Mouse (Mus musculus) forebrain, embryonic 11.5 days (tissue): Measurements from ENCODE around the gene Zfp523. TPM values are rescaled to one million over a fixed set of nuclear protein-coding genes. Genes with fewer than 3 reads are reported as not detected.
A peak's percentile ranks its signal among the peaks of the same experiment; 100 is the strongest.

Experiments used
- ATAC-seq: fragments of 200-750 bp; cut with Nextera tagmentation; replicated peaks from 2 replicates; pipeline ENCODE4 v1.8.0; 2017; ENCODE audit warnings: moderate TSS enrichment; ENCODE audit not compliant: low FRiP score
- DNase-seq: peaks from one replicate; pipeline ENCODE4 v3.0.0-alpha.2; 2017; ENCODE audit warnings: low spot score
- H3K27ac ChIP-seq: fragments of 300-500 bp; sonication (generic); 2 replicates; pipeline ENCODE4 v1.5.1; 2014; ENCODE audit warnings: low read depth, low read length
- H3K27me3 ChIP-seq: fragments of 300-500 bp; sonication (generic); 2 replicates; pipeline ENCODE4 v1.6.1; 2014; ENCODE audit warnings: mild to moderate bottlenecking, low read length, mixed read lengths; ENCODE audit not compliant: control insufficient read depth, insufficient read depth
- H3K36me3 ChIP-seq: fragments of 300-500 bp; sonication (generic); 2 replicates; pipeline ENCODE4 v1.6.1; 2014; ENCODE audit warnings: mild to moderate bottlenecking, low read length, moderate library complexity, mixed read lengths; ENCODE audit not compliant: control insufficient read depth, insufficient read depth
- H3K4me1 ChIP-seq: fragments of 300-500 bp; sonication (generic); replicated peaks from 2 replicates; pipeline ENCODE4 v1.6.1; 2014; ENCODE audit warnings: low read length, mixed read lengths; ENCODE audit not compliant: control insufficient read depth, insufficient read depth
- H3K4me2 ChIP-seq: fragments of 300-500 bp; sonication (generic); 2 replicates; pipeline ENCODE4 v1.6.1; 2014; ENCODE audit warnings: low read depth, mild to moderate bottlenecking, low read length, moderate library complexity, mixed read lengths; ENCODE audit not compliant: severe bottlenecking
- H3K4me3 ChIP-seq: fragments of 300-500 bp; sonication (generic); 2 replicates; pipeline ENCODE4 v1.5.1; 2014; ENCODE audit warnings: low read depth, low read length
- H3K9ac ChIP-seq: fragments of 300-500 bp; sonication (generic); 2 replicates; pipeline ENCODE4 v1.6.1; 2014; ENCODE audit warnings: low read length
- H3K9me3 ChIP-seq: fragments of 300-500 bp; sonication (generic); 2 replicates; pipeline ENCODE4 v1.6.1; 2016; ENCODE audit warnings: low read length, mixed read lengths; ENCODE audit not compliant: control insufficient read depth
- WGBS: fragments of 180-500 bp; shearing (Covaris S2); extraction: QIAGEN DNeasy Blood & Tissue Kit; methylation state at CpG from one replicate; pipeline ENCODE4 v1.1.7; 2014; 5-methylcytosine and 5-hydroxymethylcytosine counted together
- polyA plus RNA-seq: library from polyadenylated mRNA; unstranded; fragments of >200 nt; fragmentation: Nextera tagmentation; extraction: Ambion mirVana; gene quantifications from 2 replicates; pipeline ENCODE4 v1.2.1, GENCODE M21; 2014

Gene Zfp523
- polyA plus RNA-seq, 1 experiment from 2014 or later = 37.8 TPM

DNA sequence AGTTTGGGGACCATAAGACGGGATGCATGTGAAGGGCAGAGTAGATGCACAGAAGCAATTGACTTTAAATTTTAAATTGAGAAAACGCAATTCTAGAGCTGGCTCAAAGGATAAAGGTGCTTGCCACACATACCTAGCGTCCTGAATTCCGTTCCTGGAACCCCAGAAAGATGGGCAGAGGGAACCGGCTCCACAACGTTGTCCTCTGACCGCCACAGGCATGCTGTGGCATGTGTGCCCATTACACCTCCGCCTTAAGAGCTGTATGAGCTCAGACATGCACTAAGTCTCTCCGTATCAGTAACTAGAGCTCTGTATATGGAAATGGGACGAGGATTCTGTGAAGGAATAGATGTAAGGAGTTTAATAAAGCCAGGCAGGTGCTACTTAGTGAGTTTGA is 47.7 kb downstream of the Zfp523 start:
- no peak for ATAC-seq

GRCm38 (mm10) chr17:28226014-28226413 is 49.1 kb downstream of the Zfp523 start:
- H3K9me3 ChIP-seq = no peaks in the 10 kb centered on the region; the same call in 1 of the 2 replicates
- peak overlapping the region; percentile 29 for H3K4me3 ChIP-seq
- H3K27me3 ChIP-seq = no peaks in the 10 kb centered on the region; the same call in 1 of the 2 replicates
- H3K27ac ChIP-seq = no peak overlapping the region
- DNase-seq (peak; percentile 94), ATAC-seq (peak; percentile 64)
- H3K4me2 ChIP-seq = peak overlapping the region; percentile 73
- peak overlapping the region; percentile 59 for H3K9ac ChIP-seq
- peaks cover 11% of the 10 kb centered on the region; the same call in 1 of the 2 replicates for H3K4me1 ChIP-seq
- WGBS = under 1% methylated on average over 21 of the region's 21 CpGs
- H3K36me3 ChIP-seq = no peaks in the 10 kb centered on the region

More for the DNA sequence above, 47.7 kb downstream of the Zfp523 start:
- Histone ChIP-seq H3K9me3 (no peaks in the 10 kb centered on the region; the same call in 1 of the 2 replicates), H3K9ac (no peak overlapping the region), H3K27ac (no peak overlapping the region), H3K27me3 (no peaks in the 10 kb centered on the region; the same call in 1 of the 2 replicates), H3K36me3 (no peaks in the 10 kb centered on the region), H3K4me3 (no peak overlapping the region), H3K4me2 (no peak overlapping the region), H3K4me1 (peaks cover 11% of the 10 kb centered on the region; the same call in 1 of the 2 replicates)
- no peak for DNase-seq
- 84% methylated on average over 10 of the region's 10 CpGs for WGBS

DNA sequence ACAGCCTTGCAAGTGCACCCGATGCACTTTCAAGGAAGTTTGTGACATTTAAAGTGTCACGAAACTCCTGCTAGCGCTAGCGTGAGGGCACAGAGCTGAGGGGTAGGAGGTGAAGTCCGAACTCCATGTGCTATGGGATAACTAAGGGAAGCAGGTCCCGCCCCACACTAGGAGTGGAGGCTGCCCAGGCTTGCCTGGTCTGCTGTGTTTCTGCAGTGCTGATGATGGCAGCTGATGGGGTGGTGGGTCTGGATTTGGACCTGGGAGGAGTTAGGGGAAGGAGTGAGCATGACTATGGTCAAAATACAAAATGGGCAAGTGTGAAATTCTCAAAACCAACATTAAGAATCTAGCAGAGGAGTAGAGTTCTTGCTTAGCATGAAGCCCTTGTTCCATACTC is 53.6 kb downstream of the Zfp523 start:
- 88% methylated on average over 6 of the region's 6 CpGs for WGBS
- Histone ChIP-seq H3K4me2 (no peak overlapping the region), H3K4me3 (no peak overlapping the region), H3K4me1 (peaks cover 3% of the 10 kb centered on the region; the same call in 1 of the 2 replicates), H3K36me3 (no peaks in the 10 kb centered on the region), H3K27me3 (no peaks in the 10 kb centered on the region), H3K9me3 (no peaks in the 10 kb centered on the region), H3K9ac (no peak overlapping the region), H3K27ac (no peak overlapping the region)
- no peak for ATAC-seq
- no peak for DNase-seq

DNA sequence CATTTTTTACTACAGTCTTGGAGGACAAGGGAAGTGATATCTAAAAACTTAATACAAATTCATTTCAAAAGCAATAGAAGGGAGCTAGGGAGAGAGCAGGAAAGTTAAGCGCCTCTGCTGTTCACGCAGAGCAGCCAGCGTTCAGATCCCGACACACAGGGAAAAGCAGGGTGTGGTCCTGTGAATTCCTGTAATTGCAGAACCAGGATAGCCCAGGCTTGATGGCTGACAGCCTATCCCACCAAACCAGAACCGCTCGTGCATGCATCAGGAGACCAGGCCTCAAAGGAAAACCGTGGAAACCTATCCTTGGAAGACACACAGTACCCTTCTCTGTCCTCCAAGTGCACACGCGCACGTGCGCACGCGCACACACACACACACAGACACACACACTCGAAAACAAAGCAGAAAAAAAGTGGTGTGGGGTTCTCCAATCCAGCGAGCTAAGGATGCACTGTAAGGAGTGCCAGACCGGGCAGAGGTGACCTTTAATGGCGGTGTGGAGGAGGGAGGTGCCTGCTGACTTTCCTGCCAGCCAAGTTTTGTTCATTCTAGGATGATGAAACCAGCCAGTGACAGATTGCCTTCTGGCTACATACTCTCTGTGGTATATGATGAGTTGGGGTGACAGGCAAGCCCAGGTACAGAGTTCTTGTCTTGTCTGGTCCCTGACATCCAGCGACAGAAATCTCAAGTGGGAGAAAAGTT is 54.3 kb downstream of the Zfp523 start:
- Histone ChIP-seq H3K4me2 (no peak overlapping the region), H3K27ac (no peak overlapping the region), H3K9ac (no peak overlapping the region), H3K9me3 (no peaks in the 10 kb centered on the region), H3K36me3 (no peaks in the 10 kb centered on the region), H3K4me3 (no peak overlapping the region), H3K27me3 (no peaks in the 10 kb centered on the region), H3K4me1 (no peaks in the 10 kb centered on the region; the same call in 1 of the 2 replicates)
- no peak for DNase-seq
- no peak for ATAC-seq
- 85% methylated on average over 18 of the region's 18 CpGs for WGBS

DNA sequence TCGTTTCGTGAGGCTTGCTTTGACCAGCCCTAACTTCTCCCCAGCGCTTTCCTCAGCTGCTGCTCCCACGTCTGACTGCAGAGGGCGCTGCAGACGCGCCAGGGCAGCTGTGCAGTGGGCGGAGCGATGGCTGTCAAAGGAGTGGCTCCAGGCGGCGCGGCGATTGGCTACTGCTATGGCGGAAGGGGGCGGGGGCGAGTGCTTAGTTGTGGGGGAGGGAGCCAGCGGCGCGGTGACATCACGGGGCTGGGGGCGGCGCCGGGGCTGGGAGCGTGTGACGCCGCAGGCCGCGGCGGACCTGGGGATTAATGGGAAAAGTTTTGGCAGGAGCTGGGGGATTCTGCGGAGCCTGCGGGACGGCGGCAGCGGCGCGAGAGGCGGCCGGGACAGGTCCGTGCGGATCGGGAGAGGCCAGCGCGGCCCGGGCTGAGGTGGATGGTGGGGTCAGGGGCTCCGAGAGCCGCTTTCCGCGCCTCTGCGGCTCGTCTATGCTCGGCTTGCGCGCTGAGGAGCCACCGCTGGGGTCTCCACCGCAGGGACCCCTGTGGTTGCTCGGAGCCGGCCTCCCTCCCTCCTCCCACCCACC is 55.6 kb downstream of the Zfp523 start, which contains the start of gene Ppard:
Ppard (plus strand) TSS at position 226 of the 586 bp plus-strand sequence.
- Histone ChIP-seq H3K27ac (0 out of 2 replicates have a peak within 1 kb of the TSS, but pooled peaks have one; percentile 4), H3K27me3 (no peaks in the 10 kb centered on the region), H3K4me1 (no peaks in the 10 kb centered on the region; the same call in 1 of the 2 replicates), H3K4me3 (peak within 1 kb of the TSS; percentile 69), H3K36me3 (no peaks in the 10 kb centered on the region), H3K9me3 (no peaks in the 10 kb centered on the region), H3K4me2 (peak within 1 kb of the TSS; percentile 62), H3K9ac (peak within 1 kb of the TSS; percentile 77)
- ATAC-seq = peak; percentile 96
- WGBS = 1% methylated on average over 55 of the region's 57 CpGs
- DNase-seq = peak; percentile 100

DNA sequence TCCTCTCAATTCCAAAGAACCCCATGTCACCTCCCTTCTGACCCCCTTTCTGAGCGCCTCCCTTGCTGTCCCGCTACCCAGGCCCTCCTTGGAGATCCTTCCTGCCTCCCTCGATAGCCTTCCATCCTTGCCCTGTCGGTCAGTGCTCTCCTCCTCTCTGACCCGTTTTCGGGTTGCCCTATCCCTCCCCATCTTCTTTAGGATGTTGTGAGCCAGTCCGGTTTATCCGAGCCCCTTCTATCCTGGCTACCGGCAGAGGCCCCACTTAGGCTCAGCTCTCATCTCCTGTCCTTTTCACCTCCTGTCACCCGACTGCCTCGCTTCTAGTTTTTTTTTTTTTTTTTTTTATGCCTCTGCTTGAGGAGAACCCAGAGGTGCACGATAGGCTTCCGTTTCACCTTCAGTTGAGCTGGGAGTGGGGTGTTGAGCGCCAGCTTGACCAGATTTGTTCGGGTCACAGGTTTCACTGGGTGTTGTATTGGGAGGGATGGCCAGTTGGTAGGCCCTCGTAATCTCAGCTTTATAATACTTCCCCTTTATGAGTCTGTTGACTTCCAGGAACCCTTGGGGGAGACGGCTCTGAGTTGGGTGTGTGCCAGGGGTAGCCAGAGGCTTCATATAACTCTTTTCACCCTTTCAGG is 56.3 kb downstream of the Zfp523 start:
- Histone ChIP-seq H3K4me1 (no peaks in the 10 kb centered on the region; the same call in 1 of the 2 replicates), H3K9me3 (no peaks in the 10 kb centered on the region), H3K4me3 (peak overlapping the region; percentile 69), H3K36me3 (no peaks in the 10 kb centered on the region), H3K27me3 (no peaks in the 10 kb centered on the region), H3K4me2 (peak overlapping the region; percentile 62), H3K27ac (no peak overlapping the region), H3K9ac (peak overlapping the region; percentile 77)
- 5% methylated on average over 17 of the region's 17 CpGs for WGBS
- no peak for ATAC-seq
- no peak for DNase-seq

- Histone ChIP-seq H3K4me3 (no peak overlapping the region), H3K9ac (no peak overlapping the region), H3K27me3 (no peaks in the 10 kb centered on the region), H3K4me2 (no peak overlapping the region), H3K4me1 (no peaks in the 10 kb centered on the region; the same call in 1 of the 2 replicates), H3K27ac (no peak overlapping the region), H3K9me3 (no peaks in the 10 kb centered on the region), H3K36me3 (no peaks in the 10 kb centered on the region)
- ATAC-seq (no peak), DNase-seq (no peak)
- 89% methylated on average over 5 of the region's 5 CpGs for WGBS
These were observed 57.7 kb downstream of the Zfp523 start for GRCm38 (mm10) chr17:28234641-28235040.

DNA sequence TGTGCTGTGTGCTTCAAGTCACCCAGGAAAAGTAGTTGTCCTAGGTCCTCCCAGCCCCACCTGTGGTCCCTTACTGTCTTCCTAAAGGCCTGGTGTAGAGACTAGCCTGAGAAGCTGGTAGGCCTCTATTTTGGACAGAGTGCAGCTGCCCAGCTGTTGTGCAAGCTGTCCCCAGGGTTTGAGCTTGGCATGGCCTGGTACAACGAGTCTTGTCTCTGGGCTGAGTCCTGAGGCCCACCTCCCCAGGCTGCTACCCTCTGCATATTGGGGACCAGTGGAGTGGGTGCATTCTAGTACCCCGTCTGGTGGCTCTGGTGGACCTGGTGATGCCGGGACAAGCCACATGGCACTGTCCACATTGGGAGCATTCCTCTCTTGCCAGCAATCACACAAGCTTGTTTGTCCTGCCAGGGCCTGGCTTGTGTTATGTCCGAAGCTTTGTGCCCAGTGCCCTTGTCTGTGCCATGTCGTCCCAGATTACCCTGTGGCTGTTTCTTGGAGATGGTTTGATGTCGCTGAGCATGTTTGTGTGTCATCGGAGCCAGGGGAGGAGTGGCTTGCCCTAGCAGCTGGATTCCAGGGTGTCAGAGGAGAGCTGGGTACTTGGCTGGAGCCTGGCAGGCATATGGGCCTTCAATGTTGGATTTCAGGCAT is 59.2 kb downstream of the Zfp523 start:
- Histone ChIP-seq H3K27me3 (no peaks in the 10 kb centered on the region), H3K9me3 (no peaks in the 10 kb centered on the region), H3K4me1 (no peaks in the 10 kb centered on the region; the same call in 1 of the 2 replicates), H3K27ac (no peak overlapping the region), H3K4me2 (no peak overlapping the region), H3K36me3 (no peaks in the 10 kb centered on the region), H3K9ac (no peak overlapping the region), H3K4me3 (no peak overlapping the region)
- no peak for DNase-seq
- no peak for ATAC-seq
- 77% methylated on average over 7 of the region's 7 CpGs for WGBS
